Mouse (Mus musculus) lung, postnatal 14 days (tissue): ENCODE measurements around the gene Sh3bgrl3.

Experiments used
- DNase-seq: peaks from one replicate; pipeline ENCODE4 v3.0.0; 2021

Gene Sh3bgrl3

GRCm38 (mm10) chr4:134127793-134128192, 796 bp downstream of the Sh3bgrl3 start:
- no peak for DNase-seq

GRCm38 (mm10) chr4:134127121-134127455, 1.5 kb downstream of the Sh3bgrl3 start:
- DNase-seq, result no peak

- DNase-seq, result no peak
Observed at GRCm38 (mm10) chr4:134126300-134127120, 2.1 kb downstream of the Sh3bgrl3 start.

- DNase-seq, result no peak
Observed at GRCm38 (mm10) chr4:134125383-134126060, 3.1 kb downstream of the Sh3bgrl3 start.

- peak; percentile 37 for DNase-seq
Observed at GRCm38 (mm10) chr4:134123680-134124551, 4.7 kb downstream of the Sh3bgrl3 start.

- no peak for DNase-seq
Observed at GRCm38 (mm10) chr4:134123147-134123546, 5.4 kb downstream of the Sh3bgrl3 start.

GRCm38 (mm10) chr4:134122281-134122680, 6.3 kb downstream of the Sh3bgrl3 start:
- DNase-seq, result no peak

GRCm38 (mm10) chr4:134121571-134121970, 7.0 kb downstream of the Sh3bgrl3 start:
- DNase-seq, result no peak

GRCm38 (mm10) chr4:134120916-134121315, 7.7 kb downstream of the Sh3bgrl3 start:
- DNase-seq, result no peak

- no peak for DNase-seq
Observed at GRCm38 (mm10) chr4:134120192-134120805, 8.3 kb downstream of the Sh3bgrl3 start.

GRCm38 (mm10) chr4:134119644-134120043, 8.9 kb downstream of the Sh3bgrl3 start:
- DNase-seq, result no peak

- DNase-seq, result no peak
Observed at GRCm38 (mm10) chr4:134119042-134119441, 9.5 kb downstream of the Sh3bgrl3 start.

GRCm38 (mm10) chr4:134118126-134118800, 10.3 kb downstream of the Sh3bgrl3 start:
- no peak for DNase-seq

- no peak for DNase-seq
Observed at GRCm38 (mm10) chr4:134117012-134117411, 11.6 kb downstream of the Sh3bgrl3 start.

GRCm38 (mm10) chr4:134116501-134116900, 12.1 kb downstream of the Sh3bgrl3 start:
- no peak for DNase-seq

- DNase-seq, result no peak
Observed at GRCm38 (mm10) chr4:134115215-134116144, 13.1 kb downstream of the Sh3bgrl3 start.

- no peak for DNase-seq
Observed at GRCm38 (mm10) chr4:134114038-134114437, 14.6 kb downstream of the Sh3bgrl3 start.

- no peak for DNase-seq
Observed at GRCm38 (mm10) chr4:134113356-134113994, 15.1 kb downstream of the Sh3bgrl3 start.

- DNase-seq, result no peak
Observed at GRCm38 (mm10) chr4:134112403-134112802, 16.2 kb downstream of the Sh3bgrl3 start.

GRCm38 (mm10) chr4:134110653-134111052, 17.9 kb downstream of the Sh3bgrl3 start:
- no peak for DNase-seq

- DNase-seq, result no peak
Observed at GRCm38 (mm10) chr4:134108196-134108595, 20.4 kb downstream of the Sh3bgrl3 start.
